Mouse (Mus musculus) thymus, postnatal 25 days (tissue): Measurements from ENCODE around the gene Ppp1r9a.
"Not testable (repeated sequence)": the region's sequence is repeated elsewhere in the genome, so short reads cannot be mapped to it uniquely, and the experiment has no call there.

Experiments used
- DNase-seq: peaks from one replicate; pipeline ENCODE4 v3.0.0; 2022

The Ppp1r9a gene

GRCm38 (mm10) chr6:4902674-4903324 lies at the start of gene Ppp1r9a:
Gene Ppp1r9a, plus strand, starts transcription at chr6:4902917.
- DNase-seq = no peak

- DNase-seq = no peak
These were observed 47.5 kb upstream of the Ppp1r9a start for GRCm38 (mm10) chr6:4855236-4855635.

GRCm38 (mm10) chr6:4856919-4857318 lies 45.8 kb upstream of the Ppp1r9a start:
- DNase-seq = no peak

GRCm38 (mm10) chr6:4884316-4884715 lies 18.4 kb upstream of the Ppp1r9a start:
- no peak for DNase-seq

GRCm38 (mm10) chr6:4889544-4889943 lies 13.2 kb upstream of the Ppp1r9a start:
- DNase-seq = no peak

GRCm38 (mm10) chr6:4892417-4892816 lies 10.3 kb upstream of the Ppp1r9a start:
- DNase-seq = no peak

GRCm38 (mm10) chr6:4893312-4893711 lies 9.4 kb upstream of the Ppp1r9a start:
- not testable (repeated sequence) for DNase-seq

GRCm38 (mm10) chr6:4899906-4900305 lies 2.8 kb upstream of the Ppp1r9a start:
- no peak for DNase-seq

- no peak for DNase-seq
These were observed 773 bp downstream of the Ppp1r9a start for GRCm38 (mm10) chr6:4903325-4904054.

GRCm38 (mm10) chr6:4904055-4904450 lies 1.3 kb downstream of the Ppp1r9a start:
- no peak for DNase-seq

GRCm38 (mm10) chr6:4910042-4910634 lies 7.4 kb downstream of the Ppp1r9a start:
- DNase-seq = no peak

- no peak for DNase-seq
These were observed 15.8 kb downstream of the Ppp1r9a start for GRCm38 (mm10) chr6:4918470-4918869.

- DNase-seq = not testable (repeated sequence)
These were observed 21.1 kb downstream of the Ppp1r9a start for GRCm38 (mm10) chr6:4923791-4924190.

GRCm38 (mm10) chr6:4925966-4926687 lies 23.4 kb downstream of the Ppp1r9a start:
- no peak for DNase-seq

- DNase-seq = no peak
These were observed 27.6 kb downstream of the Ppp1r9a start for GRCm38 (mm10) chr6:4930321-4930720.

- no peak for DNase-seq
These were observed 36.2 kb downstream of the Ppp1r9a start for GRCm38 (mm10) chr6:4938901-4939300.

GRCm38 (mm10) chr6:4940086-4940485 lies 37.4 kb downstream of the Ppp1r9a start:
- no peak for DNase-seq

- DNase-seq = no peak
These were observed 37.9 kb downstream of the Ppp1r9a start for GRCm38 (mm10) chr6:4940639-4941038.

GRCm38 (mm10) chr6:4943821-4944220 lies 41.1 kb downstream of the Ppp1r9a start:
- DNase-seq = no peak

- no peak for DNase-seq
These were observed 45.3 kb downstream of the Ppp1r9a start for GRCm38 (mm10) chr6:4948056-4948455.

GRCm38 (mm10) chr6:4949701-4950100 lies 47.0 kb downstream of the Ppp1r9a start:
- no peak for DNase-seq

GRCm38 (mm10) chr6:4953028-4953719 lies 50.5 kb downstream of the Ppp1r9a start:
- no peak for DNase-seq

- no peak for DNase-seq
These were observed 53.9 kb downstream of the Ppp1r9a start for GRCm38 (mm10) chr6:4956651-4957050.
